Mouse (Mus musculus) small intestine, adult 2 months (tissue): ENCODE measurements around the gene Ngef.

Experiments
- CTCF ChIP-seq: fragments of 200-500 bp; IDR thresholded peaks from 2 replicates; pipeline ENCODE4 v1.5.1; 2012; ENCODE audit warnings: low read depth, mild to moderate bottlenecking, control low read depth, inconsistent platforms, low read length, moderate library complexity, mixed read lengths; ENCODE audit not compliant: insufficient replicate concordance, insufficient read length; ENCODE audit errors: extremely low read depth
- POLR2A ChIP-seq: fragments of 200-500 bp; IDR thresholded peaks from 2 replicates; pipeline ENCODE4 v1.6.1; 2012; ENCODE audit warnings: low read depth, mild to moderate bottlenecking, control low read depth, inconsistent platforms, low read length, moderate library complexity

DNA sequence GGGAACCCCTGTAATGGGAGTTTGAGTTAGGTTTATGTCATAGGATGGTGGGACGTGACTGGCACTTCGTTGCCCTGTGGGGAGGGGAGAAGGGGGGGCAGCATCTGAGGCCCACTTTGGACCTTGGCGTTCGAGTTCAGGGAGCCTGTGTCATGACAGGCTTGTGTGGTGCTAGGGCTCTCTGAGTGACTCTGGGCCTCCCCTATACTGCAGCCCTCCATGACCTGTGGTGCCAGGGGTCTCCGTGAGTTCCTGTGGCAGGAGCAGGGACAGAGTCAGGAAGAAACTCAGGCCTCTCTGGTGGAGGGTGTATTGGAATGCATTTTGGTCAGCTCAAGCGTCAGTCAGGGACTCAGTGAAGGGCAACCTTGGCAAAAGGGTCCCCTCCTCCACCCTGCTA is 47.0 kb upstream of the Ngef start:
- TF ChIP-seq POLR2A: no peak
- no peak for TF ChIP-seq CTCF
